28 mouse cellular contexts compared by ENCODE assay signal in the genomic region with DNA sequence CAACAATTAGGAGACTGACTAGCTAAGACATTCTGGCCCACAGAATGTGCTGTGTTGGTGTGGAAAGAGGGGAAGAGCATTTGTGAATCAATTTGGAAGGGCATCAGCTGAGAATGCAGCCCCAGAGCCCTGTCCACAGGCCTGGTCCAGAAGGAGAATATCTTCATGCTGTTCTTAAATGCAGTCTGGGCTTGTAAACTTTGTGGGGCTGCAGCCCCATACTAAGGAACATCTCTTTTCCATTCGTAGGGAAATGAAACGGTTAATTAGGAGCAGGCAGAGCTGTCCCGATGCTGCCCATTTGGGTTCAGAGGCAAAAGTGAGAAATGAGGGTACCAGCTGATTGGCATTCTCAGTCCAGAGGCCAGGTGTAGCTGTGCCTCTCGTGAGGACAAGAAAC.
"Had no signal": no experiment of that assay in that cellular context is flagged by ENCODE, and none has a peak within 500 bp of the region (broad histone marks: within the 10 kb centered on the region; RNA-seq: fewer than 3 reads in every experiment).

No protein-coding gene starts in this region.

- H3K9ac ChIP-seq: embryonic facial prominence, embryonic 12.5 days; embryonic facial prominence, embryonic 13.5 days; embryonic facial prominence, embryonic 15.5 days; forebrain, embryonic 12.5 days; forebrain, embryonic 13.5 days; forebrain, embryonic 15.5 days; forebrain, postnatal 0 days had no signal

- H3K36me3 ChIP-seq: embryonic facial prominence, embryonic 10.5 days; embryonic facial prominence, embryonic 12.5 days; embryonic facial prominence, embryonic 13.5 days; embryonic facial prominence, embryonic 15.5 days; forebrain, embryonic 10.5 days; forebrain, embryonic 12.5 days; forebrain, embryonic 15.5 days had no signal

- H3K9me3 ChIP-seq: embryonic facial prominence, embryonic 12.5 days; embryonic facial prominence, embryonic 15.5 days; forebrain, embryonic 13.5 days; forebrain, embryonic 15.5 days had no signal

- H3K27me3 ChIP-seq: embryonic facial prominence, embryonic 12.5 days; embryonic facial prominence, embryonic 15.5 days; forebrain, embryonic 12.5 days; forebrain, embryonic 15.5 days had no signal

- DNase-seq: cerebellum, adult 2 months; cerebellum, adult 8-10 months; cerebellum, adult 9-10 months; cerebellum, adult 9-11 months; cerebellum, postnatal 10 days; cerebellum, postnatal 14 days; cerebellum, postnatal 25 days; cerebellum, postnatal 36 days; embryo, embryonic 11 days; forebrain, postnatal 0 days; gastrocnemius, adult 2 months; gastrocnemius, postnatal 10 days; gastrocnemius, postnatal 14 days; gastrocnemius, postnatal 25 days; gastrocnemius, postnatal 36 days; heart, adult 18-20 months; heart, adult 2 months had no signal

- H3K27ac ChIP-seq: embryonic facial prominence, embryonic 10.5 days; embryonic facial prominence, embryonic 12.5 days; embryonic facial prominence, embryonic 13.5 days; embryonic facial prominence, embryonic 15.5 days; forebrain, embryonic 10.5 days; forebrain, embryonic 12.5 days; forebrain, embryonic 13.5 days; forebrain, embryonic 15.5 days; gastrocnemius, adult 2 months; heart, adult 2 months had no signal

- H3K4me2 ChIP-seq: embryonic facial prominence, embryonic 12.5 days; embryonic facial prominence, embryonic 13.5 days; embryonic facial prominence, embryonic 15.5 days; forebrain, embryonic 12.5 days; forebrain, embryonic 13.5 days; forebrain, embryonic 15.5 days had no signal

- H3K4me1 ChIP-seq: embryonic facial prominence, embryonic 10.5 days; embryonic facial prominence, embryonic 12.5 days; embryonic facial prominence, embryonic 13.5 days; embryonic facial prominence, embryonic 15.5 days; forebrain, embryonic 10.5 days; forebrain, embryonic 12.5 days; forebrain, embryonic 13.5 days; forebrain, embryonic 15.5 days had no signal

- ATAC-seq: forebrain, embryonic 13.5 days; forebrain, embryonic 14.5 days; forebrain, embryonic 15.5 days; forebrain, embryonic 16.5 days; forebrain, postnatal 0 days had no signal

- H3K4me3 ChIP-seq: embryonic facial prominence, embryonic 10.5 days; embryonic facial prominence, embryonic 12.5 days; embryonic facial prominence, embryonic 13.5 days; embryonic facial prominence, embryonic 15.5 days; erythroblast, embryonic 14.5 days; forebrain, embryonic 10.5 days; forebrain, embryonic 12.5 days; forebrain, embryonic 13.5 days; forebrain, embryonic 15.5 days; gastrocnemius, adult 2 months; heart, adult 2 months had no signal
